Mouse (Mus musculus): Measurements from ENCODE around the gene Cdrt4. TPM values are rescaled to one million over a fixed set of nuclear protein-coding genes. Genes with fewer than 3 reads are reported as not detected.

Gene Cdrt4
- polyA plus RNA-seq, 1 experiment from 2014 or later = not detected

DNA sequence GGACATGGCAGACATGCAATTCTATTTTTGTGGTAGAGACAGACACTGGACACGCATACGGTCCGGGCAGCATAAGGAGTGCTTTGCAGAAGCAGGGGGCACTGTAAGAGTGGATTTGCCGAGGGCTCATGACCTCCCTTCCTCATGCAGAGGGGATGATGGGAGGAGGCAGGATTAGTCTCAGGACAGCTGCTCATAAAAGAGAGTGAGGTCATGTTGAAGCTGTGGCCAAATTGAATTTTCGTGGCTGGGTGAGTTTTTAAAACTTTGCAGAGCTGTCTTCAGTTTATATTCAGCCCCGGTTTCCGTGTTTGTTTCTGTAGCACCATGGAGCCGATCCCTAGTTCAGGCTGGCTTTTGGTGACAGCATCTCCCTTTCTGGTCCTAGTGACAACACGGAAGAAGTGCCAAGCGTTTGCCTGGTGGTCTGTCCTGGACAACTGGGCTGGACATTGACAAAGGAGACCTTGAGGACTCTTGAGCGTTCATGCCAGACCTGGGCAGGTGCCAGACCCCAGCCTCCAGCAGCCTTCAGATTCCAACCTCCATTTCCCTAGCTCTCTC lies 46.8 kb downstream of the Cdrt4 start:
- no peak overlapping the region for H3K4me2 ChIP-seq
- ATAC-seq (ENCODE audit: low read depth) = no peak

DNA sequence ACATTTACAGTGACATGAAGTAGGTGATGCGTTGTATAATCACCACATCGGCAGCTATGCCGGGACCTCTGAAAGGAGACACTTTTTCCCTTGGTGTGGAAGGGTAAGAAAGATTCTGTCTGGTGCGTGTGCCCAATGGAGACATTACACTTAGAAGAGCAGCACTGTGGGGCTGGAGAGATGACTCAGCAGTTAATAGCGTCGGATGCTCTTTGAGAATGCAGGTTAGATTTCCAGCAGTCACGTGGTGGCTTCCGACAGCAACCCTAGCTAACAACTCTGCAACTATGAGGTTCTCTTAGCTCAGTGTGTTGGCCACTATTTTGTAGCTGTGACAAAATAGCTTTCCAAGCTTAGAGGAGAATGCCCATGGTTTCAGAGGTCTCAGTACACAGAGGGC lies 49.1 kb downstream of the Cdrt4 start:
- H3K27ac ChIP-seq (replicated peaks) = no peak overlapping the region
- no peak for ATAC-seq (ENCODE audit: low read depth)
- H3K27me3 ChIP-seq = no peaks in the 10 kb centered on the region
- no peak overlapping the region for H3K4me3 ChIP-seq
- WGBS = 92% methylated on average over 8 of the region's 8 CpGs
- H3K36me3 ChIP-seq = no peaks in the 10 kb centered on the region
- H3K9me3 ChIP-seq = no peaks in the 10 kb centered on the region
- H3K4me2 ChIP-seq = no peak overlapping the region
- no peak overlapping the region for H3K9ac ChIP-seq
- peaks cover 16% of the 10 kb centered on the region for H3K4me1 ChIP-seq (replicated peaks)

More for the DNA sequence above, 46.8 kb downstream of the Cdrt4 start:
- H3K4me3 ChIP-seq = no peak overlapping the region
- WGBS = 42% methylated on average over 11 of the region's 11 CpGs
- H3K9me3 ChIP-seq = no peaks in the 10 kb centered on the region
- peaks cover 16% of the 10 kb centered on the region for H3K4me1 ChIP-seq (replicated peaks)
- no peak overlapping the region for H3K9ac ChIP-seq
- H3K27ac ChIP-seq (replicated peaks) = peak overlapping the region; percentile 64; the same call in 1 of the 2 replicates
- no peaks in the 10 kb centered on the region for H3K36me3 ChIP-seq
- H3K27me3 ChIP-seq = no peaks in the 10 kb centered on the region

DNA sequence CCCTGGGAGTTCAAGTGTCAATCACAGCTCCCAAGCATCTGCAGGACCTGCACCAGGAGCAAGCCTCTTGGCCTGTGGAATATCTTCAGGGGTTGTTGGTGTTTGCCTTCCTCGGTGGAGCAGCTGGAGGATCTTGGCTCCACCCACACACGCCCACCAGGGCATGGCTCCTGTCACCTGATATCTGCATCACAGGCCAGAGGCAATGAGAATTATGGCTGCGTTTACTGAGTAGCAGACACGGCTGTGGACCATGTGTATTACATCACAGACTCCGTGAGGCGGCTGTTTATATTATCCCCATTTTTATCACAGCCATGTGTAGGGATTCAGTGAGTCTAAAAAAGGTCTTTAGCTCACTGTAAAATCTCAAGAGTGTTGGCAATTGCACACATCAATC lies 53.6 kb downstream of the Cdrt4 start:
- H3K9ac ChIP-seq = no peak overlapping the region
- H3K36me3 ChIP-seq = no peaks in the 10 kb centered on the region
- no peaks in the 10 kb centered on the region for H3K27me3 ChIP-seq
- no peak overlapping the region for H3K4me3 ChIP-seq
- H3K4me1 ChIP-seq (replicated peaks) = no peaks in the 10 kb centered on the region
- H3K4me2 ChIP-seq = no peak overlapping the region
- H3K9me3 ChIP-seq = no peaks in the 10 kb centered on the region
- WGBS = 62% methylated on average over 6 of the region's 6 CpGs
- ATAC-seq (ENCODE audit: low read depth) = no peak
- H3K27ac ChIP-seq (replicated peaks) = no peak overlapping the region

DNA sequence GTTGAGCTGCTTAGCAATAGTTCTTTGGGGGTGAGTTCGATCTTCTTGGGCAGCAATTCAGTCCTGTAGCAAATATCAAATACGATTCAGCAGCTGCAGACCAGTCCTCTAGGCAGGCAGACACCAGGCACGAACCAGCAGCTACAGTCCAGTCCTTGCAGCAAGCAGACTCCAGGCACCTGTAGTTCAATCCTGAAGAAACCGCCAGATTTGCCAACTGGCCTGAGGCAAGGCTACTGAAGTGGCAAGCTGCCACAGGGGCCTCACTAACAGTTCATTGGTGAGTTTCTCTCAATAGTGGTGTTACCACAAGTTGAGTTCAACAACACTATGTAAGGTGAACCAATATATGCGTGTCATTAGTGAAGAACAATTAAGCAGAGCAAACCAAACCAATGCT lies 56.4 kb downstream of the Cdrt4 start:
- H3K27me3 ChIP-seq = no peaks in the 10 kb centered on the region
- no peaks in the 10 kb centered on the region for H3K4me1 ChIP-seq (replicated peaks)
- WGBS = 87% methylated on average over 5 of the region's 5 CpGs
- H3K9me3 ChIP-seq = no peaks in the 10 kb centered on the region
- H3K4me3 ChIP-seq = no peak overlapping the region
- no peak overlapping the region for H3K4me2 ChIP-seq
- no peak overlapping the region for H3K27ac ChIP-seq (replicated peaks)
- H3K36me3 ChIP-seq = no peaks in the 10 kb centered on the region
- H3K9ac ChIP-seq = no peak overlapping the region
- ATAC-seq (ENCODE audit: low read depth) = no peak

DNA sequence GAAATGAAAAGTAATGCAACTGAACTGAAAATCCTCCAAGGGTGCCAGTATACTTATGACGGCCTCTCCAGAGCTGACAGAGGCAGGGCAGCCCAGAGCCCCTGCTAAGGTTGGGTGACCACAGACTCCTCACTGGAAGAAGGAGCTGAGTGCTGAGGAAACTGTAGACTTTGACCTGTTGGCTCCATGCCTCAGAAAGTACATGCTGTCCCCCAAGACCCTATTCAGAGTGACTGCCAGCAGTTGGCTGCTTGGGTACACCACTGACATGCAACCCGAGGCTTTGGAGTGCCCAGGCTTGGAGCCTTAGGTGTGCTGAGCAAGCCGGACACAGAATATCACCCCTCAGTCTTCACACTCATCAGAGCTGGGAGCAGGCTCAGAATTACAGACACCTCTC lies 57.0 kb downstream of the Cdrt4 start:
- Histone ChIP-seq H3K27ac (replicated peaks) (no peak overlapping the region), H3K4me3 (no peak overlapping the region), H3K4me1 (replicated peaks) (no peaks in the 10 kb centered on the region), H3K9ac (no peak overlapping the region), H3K4me2 (no peak overlapping the region), H3K27me3 (no peaks in the 10 kb centered on the region), H3K36me3 (no peaks in the 10 kb centered on the region), H3K9me3 (no peaks in the 10 kb centered on the region)
- ATAC-seq (ENCODE audit: low read depth) = no peak
- WGBS = 85% methylated on average over 3 of the region's 3 CpGs

DNA sequence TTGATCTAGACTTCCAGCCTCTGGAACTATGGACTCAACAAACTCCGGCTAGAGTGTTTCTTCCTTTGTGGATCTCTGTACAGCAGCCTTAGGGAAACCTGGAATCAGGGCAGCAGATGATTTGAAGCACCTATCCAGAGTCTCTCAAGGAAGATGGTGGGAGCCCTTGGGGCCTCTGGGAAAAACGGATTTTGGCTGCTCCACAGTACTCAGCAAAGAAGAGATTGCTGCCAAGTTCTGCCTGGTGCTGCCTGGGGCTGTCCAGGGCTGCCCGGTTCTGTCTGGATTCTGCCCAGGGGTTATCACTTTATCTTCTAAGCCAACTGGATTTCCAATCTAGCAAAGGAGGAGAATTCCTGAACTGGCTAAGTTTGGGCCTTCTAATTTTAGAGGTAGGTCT lies 58.8 kb downstream of the Cdrt4 start:
- Histone ChIP-seq H3K27me3 (no peaks in the 10 kb centered on the region), H3K4me1 (replicated peaks) (no peaks in the 10 kb centered on the region), H3K9ac (no peak overlapping the region), H3K9me3 (no peaks in the 10 kb centered on the region), H3K36me3 (no peaks in the 10 kb centered on the region), H3K4me2 (no peak overlapping the region), H3K4me3 (no peak overlapping the region), H3K27ac (replicated peaks) (no peak overlapping the region)
- WGBS = 67% methylated on average over 3 of the region's 3 CpGs
- no peak for ATAC-seq (ENCODE audit: low read depth)

DNA sequence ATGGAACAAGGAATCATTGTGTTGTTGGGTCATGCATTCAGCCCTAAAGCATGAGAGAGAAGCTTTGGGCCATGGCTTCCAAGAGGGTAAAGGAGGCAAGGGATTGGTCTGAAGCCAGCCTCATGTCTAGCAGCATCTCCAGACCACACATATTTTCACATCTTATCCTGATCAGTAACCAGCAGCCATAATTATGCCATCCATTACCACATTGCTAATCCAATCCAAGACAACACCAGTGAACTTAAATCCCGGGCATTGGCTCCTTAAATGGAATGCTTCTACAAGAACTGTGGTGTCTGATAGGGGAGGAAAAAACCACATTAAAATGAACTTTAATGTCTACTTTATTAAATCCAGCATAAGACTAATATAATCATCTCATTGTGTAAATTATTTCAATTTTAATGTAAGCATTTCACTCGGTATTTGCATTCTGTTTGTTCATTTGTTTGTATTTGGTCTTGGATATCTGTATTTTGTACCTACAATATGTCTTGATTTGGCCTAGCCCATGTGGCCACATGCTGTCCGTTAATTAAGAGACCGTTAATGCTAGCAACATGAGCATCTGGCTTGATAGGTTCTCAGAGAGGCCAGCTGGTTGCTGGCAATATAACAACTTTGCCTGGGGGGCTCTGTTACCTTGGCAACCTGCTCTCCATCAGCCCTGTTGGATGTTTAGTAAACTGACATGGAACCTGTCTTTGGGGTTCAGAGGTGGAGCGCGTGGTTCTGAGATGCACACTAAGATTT lies 66.5 kb downstream of the Cdrt4 start:
- H3K27ac ChIP-seq (replicated peaks) = peak overlapping the region; percentile 64
- ATAC-seq (ENCODE audit: low read depth) = peak; percentile 77
- H3K4me1 ChIP-seq (replicated peaks) = peaks cover 36% of the 10 kb centered on the region
- H3K9ac ChIP-seq = no peak overlapping the region
- H3K27me3 ChIP-seq = no peaks in the 10 kb centered on the region
- 48% methylated on average over 6 of the region's 6 CpGs for WGBS
- no peaks in the 10 kb centered on the region for H3K36me3 ChIP-seq
- H3K4me3 ChIP-seq = no peak overlapping the region
- no peaks in the 10 kb centered on the region for H3K9me3 ChIP-seq
- no peak overlapping the region for H3K4me2 ChIP-seq

DNA sequence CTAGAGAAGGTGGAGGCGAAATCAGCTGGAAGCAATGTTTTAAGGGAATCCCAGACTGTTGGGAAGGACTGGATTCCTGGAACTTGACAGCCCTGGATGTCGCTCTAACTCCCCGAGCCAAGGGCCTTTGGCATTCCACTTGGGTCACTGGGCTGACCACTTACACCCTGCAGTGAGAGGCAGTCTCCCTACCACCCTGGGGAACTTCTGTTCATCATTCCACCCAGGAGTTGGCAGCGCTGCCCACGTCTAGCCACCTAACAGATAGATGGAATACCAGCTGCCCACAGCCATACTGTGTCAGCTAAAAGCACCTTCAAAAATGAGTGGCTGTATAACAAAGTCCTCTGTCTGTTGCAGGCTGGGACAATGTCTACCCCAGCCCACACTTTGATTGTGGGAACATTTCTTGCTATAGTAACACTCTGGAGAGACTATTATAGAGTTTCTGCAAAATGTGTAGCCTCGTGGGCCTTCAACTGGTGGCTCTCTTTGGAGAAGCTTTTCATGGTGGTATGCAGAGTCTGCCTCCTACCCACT lies 67.2 kb downstream of the Cdrt4 start:
- Histone ChIP-seq H3K4me3 (no peak overlapping the region), H3K9me3 (no peaks in the 10 kb centered on the region), H3K36me3 (no peaks in the 10 kb centered on the region), H3K4me2 (no peak overlapping the region), H3K27me3 (no peaks in the 10 kb centered on the region), H3K9ac (no peak overlapping the region), H3K27ac (replicated peaks) (peak overlapping the region; percentile 64), H3K4me1 (replicated peaks) (peaks cover 36% of the 10 kb centered on the region)
- 78% methylated on average over 6 of the region's 6 CpGs for WGBS
- ATAC-seq (ENCODE audit: low read depth) = 0 out of 2 replicates have a peak, but pooled peaks have one; percentile 11

DNA sequence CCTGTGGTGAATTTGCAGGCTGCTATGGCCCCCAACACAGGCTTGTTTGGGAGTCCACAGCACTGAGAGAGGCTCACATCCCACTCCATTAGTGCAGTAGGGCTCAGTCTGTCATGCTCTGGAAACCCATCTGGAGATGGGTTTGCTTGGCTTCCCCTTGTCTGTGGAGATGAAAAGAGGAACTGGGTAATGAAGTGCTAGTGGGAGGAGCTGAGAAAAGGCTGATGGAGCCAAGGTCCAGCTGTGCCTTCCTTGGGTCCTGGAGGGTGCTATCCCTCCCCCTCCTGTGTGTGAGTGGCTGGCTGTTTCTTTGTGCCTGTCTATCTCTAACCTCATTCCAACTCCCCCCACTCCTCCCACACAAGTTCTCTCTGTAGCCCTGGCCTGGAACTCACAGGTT lies 69.6 kb downstream of the Cdrt4 start:
- no peak overlapping the region; the same call in 1 of the 2 replicates for H3K27ac ChIP-seq (replicated peaks)
- ATAC-seq (ENCODE audit: low read depth) = no peak
- H3K27me3 ChIP-seq = no peaks in the 10 kb centered on the region
- H3K36me3 ChIP-seq = no peaks in the 10 kb centered on the region
- no peaks in the 10 kb centered on the region for H3K9me3 ChIP-seq
- H3K4me1 ChIP-seq (replicated peaks) = peaks cover 36% of the 10 kb centered on the region
- H3K9ac ChIP-seq = no peak overlapping the region
- no peak overlapping the region for H3K4me2 ChIP-seq
- H3K4me3 ChIP-seq = no peak overlapping the region

DNA sequence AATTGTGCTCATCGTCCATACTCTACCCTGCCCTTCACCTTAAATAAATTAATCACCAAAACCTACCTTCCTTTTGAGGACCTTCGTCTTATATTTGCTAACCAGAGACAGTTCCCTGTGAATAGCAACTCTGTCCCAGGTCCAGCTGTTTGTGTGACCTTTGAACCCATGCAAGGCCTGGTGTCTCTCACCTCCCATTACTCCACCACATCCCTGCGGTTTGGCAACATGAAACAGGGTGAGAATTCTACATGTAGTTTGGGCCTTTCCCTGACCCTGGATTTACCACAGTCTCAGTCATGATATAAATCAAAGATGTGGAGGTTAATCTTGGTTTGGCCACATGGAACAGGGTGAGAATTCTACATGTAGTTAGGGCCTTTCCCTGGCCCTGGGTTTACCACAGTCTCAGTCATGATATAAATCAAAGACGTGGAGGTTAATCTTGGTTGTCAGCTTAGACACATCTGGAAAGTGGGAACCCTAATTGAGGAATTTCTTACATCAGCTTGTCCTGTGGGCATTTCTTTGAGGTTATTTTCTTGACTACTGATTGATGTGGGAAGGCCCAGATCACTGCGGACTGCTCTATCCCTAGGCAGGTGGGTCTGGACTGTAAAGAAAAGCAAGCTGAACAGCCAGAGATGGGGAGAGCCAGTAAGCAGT lies 70.3 kb downstream of the Cdrt4 start:
- no peak for ATAC-seq (ENCODE audit: low read depth)

DNA sequence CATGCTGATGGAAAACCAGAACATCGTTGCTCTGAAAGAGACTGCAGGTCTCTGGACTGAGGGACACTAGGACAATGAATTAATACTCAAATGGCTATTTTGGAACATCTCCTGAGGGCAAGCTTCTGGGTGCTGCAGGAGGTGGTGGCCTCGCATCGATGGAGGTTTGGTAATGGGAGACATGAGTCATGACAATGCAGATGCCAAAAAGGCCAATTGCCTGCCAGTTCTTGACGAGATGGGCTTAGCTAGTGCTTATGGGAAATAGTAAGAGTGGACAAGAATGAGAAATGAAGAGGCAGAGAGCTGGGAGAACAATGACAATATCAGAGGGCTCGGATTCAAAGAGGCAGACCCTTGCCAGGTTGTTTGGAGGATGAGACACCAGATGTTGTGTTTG lies 72.5 kb downstream of the Cdrt4 start:
- Histone ChIP-seq H3K27me3 (no peaks in the 10 kb centered on the region), H3K4me1 (replicated peaks) (peaks cover 27% of the 10 kb centered on the region), H3K4me3 (no peak overlapping the region), H3K9me3 (no peaks in the 10 kb centered on the region), H3K4me2 (no peak overlapping the region), H3K36me3 (no peaks in the 10 kb centered on the region), H3K9ac (no peak overlapping the region), H3K27ac (replicated peaks) (no peak overlapping the region)
- ATAC-seq (ENCODE audit: low read depth) = no peak
- 88% methylated on average over 5 of the region's 5 CpGs for WGBS

More for the DNA sequence above, 70.3 kb downstream of the Cdrt4 start:
- no peak overlapping the region for H3K4me2 ChIP-seq
- no peak overlapping the region for H3K4me3 ChIP-seq
- peaks cover 36% of the 10 kb centered on the region for H3K4me1 ChIP-seq (replicated peaks)
- WGBS = 72% methylated on average over 5 of the region's 5 CpGs
- no peaks in the 10 kb centered on the region for H3K36me3 ChIP-seq
- H3K9me3 ChIP-seq = no peaks in the 10 kb centered on the region
- no peaks in the 10 kb centered on the region for H3K27me3 ChIP-seq
- H3K27ac ChIP-seq (replicated peaks) = no peak overlapping the region
- H3K9ac ChIP-seq = no peak overlapping the region

DNA sequence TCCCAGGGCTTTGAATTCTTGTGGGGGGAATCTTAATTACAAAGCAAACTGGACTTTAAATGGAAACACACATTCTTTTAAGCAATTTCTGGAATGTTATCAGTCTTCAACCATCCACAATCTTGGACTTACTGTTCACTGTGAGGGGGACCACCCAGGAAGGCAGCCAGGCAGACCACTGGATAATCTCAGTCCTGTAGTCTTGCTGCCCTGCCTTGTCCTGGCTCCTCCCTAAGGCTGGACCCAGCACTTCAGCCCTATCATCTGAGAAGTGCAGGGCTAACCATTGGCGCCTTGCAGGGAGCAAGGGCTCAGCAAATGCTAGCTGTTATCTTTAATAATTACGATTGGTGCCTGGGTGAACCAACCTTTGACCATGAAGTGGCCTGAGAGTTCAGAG lies 73.1 kb downstream of the Cdrt4 start:
- ATAC-seq (ENCODE audit: low read depth) = no peak
- WGBS = 69% methylated on average over 2 of the region's 2 CpGs
- H3K9ac ChIP-seq = no peak overlapping the region
- H3K36me3 ChIP-seq = no peaks in the 10 kb centered on the region
- H3K4me3 ChIP-seq = no peak overlapping the region
- H3K27me3 ChIP-seq = no peaks in the 10 kb centered on the region
- no peaks in the 10 kb centered on the region for H3K9me3 ChIP-seq
- H3K4me1 ChIP-seq (replicated peaks) = peaks cover 21% of the 10 kb centered on the region
- H3K4me2 ChIP-seq = no peak overlapping the region
- no peak overlapping the region for H3K27ac ChIP-seq (replicated peaks)

Data from neural tube, embryonic 13.5 days (tissue).